Mouse (Mus musculus) kidney, embryonic 14.5 days (tissue): ENCODE results near the gene Gimap9. TPM values are rescaled to one million over a fixed set of nuclear protein-coding genes. Genes with fewer than 3 reads are reported as not detected.

ENCODE experiments used
- ATAC-seq: fragments of 200-750 bp; cut with Nextera tagmentation; 2 replicates; pipeline ENCODE4 v1.8.0; 2017; ENCODE audit warnings: moderate number of reproducible peaks, mild to moderate bottlenecking, moderate TSS enrichment, moderate library complexity; ENCODE audit not compliant: low FRiP score, low TSS enrichment
- H3K27ac ChIP-seq: fragments of 300-500 bp; sonication (generic); 2 replicates; pipeline ENCODE4 v1.5.1; 2014; ENCODE audit warnings: low read depth, mild to moderate bottlenecking, low read length, moderate library complexity, mixed read lengths
- H3K27me3 ChIP-seq: fragments of 300-500 bp; sonication (generic); 2 replicates; pipeline ENCODE4 v1.6.1; 2014; ENCODE audit warnings: mild to moderate bottlenecking, low read length; ENCODE audit not compliant: control insufficient read depth, insufficient read depth
- H3K36me3 ChIP-seq: fragments of 300-500 bp; sonication (generic); 2 replicates; pipeline ENCODE4 v1.6.1; 2014; ENCODE audit warnings: low read length, mixed read lengths; ENCODE audit not compliant: control insufficient read depth, insufficient read depth
- H3K4me1 ChIP-seq: fragments of 300-500 bp; sonication (generic); 2 replicates; pipeline ENCODE4 v1.6.1; 2014; ENCODE audit warnings: low read length, mixed read lengths; ENCODE audit not compliant: control insufficient read depth, insufficient read depth
- H3K4me2 ChIP-seq: fragments of 300-500 bp; sonication (generic); replicated peaks from 2 replicates; pipeline ENCODE4 v1.6.1; 2014; ENCODE audit warnings: low read depth, mild to moderate bottlenecking, low read length
- H3K4me3 ChIP-seq: fragments of 300-500 bp; sonication (generic); 2 replicates; pipeline ENCODE4 v1.5.1; 2014; ENCODE audit warnings: mild to moderate bottlenecking, low read length
- H3K9ac ChIP-seq: fragments of 300-500 bp; sonication (generic); 2 replicates; pipeline ENCODE4 v1.6.1; 2014; ENCODE audit warnings: low read depth, mild to moderate bottlenecking, low read length, moderate library complexity
- H3K9me3 ChIP-seq: fragments of 300-500 bp; sonication (generic); 2 replicates; pipeline ENCODE4 v1.6.1; 2016; ENCODE audit warnings: low read length; ENCODE audit not compliant: control insufficient read depth
- WGBS: fragments of 180-500 bp; shearing (Covaris S2); extraction: QIAGEN DNeasy Blood & Tissue Kit; methylation state at CpG from one replicate; pipeline ENCODE4 v1.1.7; 2014; 5-methylcytosine and 5-hydroxymethylcytosine counted together
- polyA plus RNA-seq: library from polyadenylated mRNA; unstranded; fragments of >200 nt; fragmentation: Nextera tagmentation; extraction: Ambion mirVana; gene quantifications from 2 replicates; pipeline ENCODE4 v1.2.1, GENCODE M21; 2014

Gimap9 gene
- polyA plus RNA-seq, 1 experiment from 2014 or later = 9.9 TPM

GRCm38 (mm10) chr6:48635105-48635504, 40.8 kb upstream of the Gimap9 start:
- H3K4me3 ChIP-seq = no peak overlapping the region
- ATAC-seq = no peak
- no peaks in the 10 kb centered on the region for H3K36me3 ChIP-seq
- H3K27me3 ChIP-seq = no peaks in the 10 kb centered on the region
- no peak overlapping the region for H3K4me2 ChIP-seq
- no peak overlapping the region for H3K9ac ChIP-seq
- 90% methylated on average over 2 of the region's 2 CpGs for WGBS
- H3K4me1 ChIP-seq = no peaks in the 10 kb centered on the region
- H3K9me3 ChIP-seq = no peaks in the 10 kb centered on the region
- no peak overlapping the region for H3K27ac ChIP-seq

- Histone ChIP-seq H3K4me2 (no peak overlapping the region), H3K27me3 (no peaks in the 10 kb centered on the region), H3K27ac (no peak overlapping the region), H3K36me3 (no peaks in the 10 kb centered on the region), H3K4me3 (no peak overlapping the region), H3K9ac (no peak overlapping the region), H3K4me1 (no peaks in the 10 kb centered on the region), H3K9me3 (no peaks in the 10 kb centered on the region)
- no peak for ATAC-seq
- WGBS = 70% methylated on average over 6 of the region's 6 CpGs
Observed at GRCm38 (mm10) chr6:48636515-48636914, 39.4 kb upstream of the Gimap9 start.

- H3K27ac ChIP-seq = no peak overlapping the region
- H3K9me3 ChIP-seq = no peaks in the 10 kb centered on the region
- no peaks in the 10 kb centered on the region for H3K4me1 ChIP-seq
- H3K27me3 ChIP-seq = no peaks in the 10 kb centered on the region
- H3K4me2 ChIP-seq = no peak overlapping the region
- no peak overlapping the region for H3K9ac ChIP-seq
- H3K36me3 ChIP-seq = no peaks in the 10 kb centered on the region
- H3K4me3 ChIP-seq = no peak overlapping the region
- 73% methylated on average over 6 of the region's 6 CpGs for WGBS
- no peak for ATAC-seq
Observed at GRCm38 (mm10) chr6:48637811-48638500, 38.0 kb upstream of the Gimap9 start.

GRCm38 (mm10) chr6:48638553-48638952, 37.4 kb upstream of the Gimap9 start:
- no peak overlapping the region for H3K4me2 ChIP-seq
- H3K36me3 ChIP-seq = no peaks in the 10 kb centered on the region
- H3K4me3 ChIP-seq = no peak overlapping the region
- no peak overlapping the region for H3K27ac ChIP-seq
- no peaks in the 10 kb centered on the region for H3K27me3 ChIP-seq
- H3K9me3 ChIP-seq = no peaks in the 10 kb centered on the region
- H3K9ac ChIP-seq = no peak overlapping the region
- WGBS = 77% methylated on average over 2 of the region's 2 CpGs
- no peak for ATAC-seq
- no peaks in the 10 kb centered on the region for H3K4me1 ChIP-seq

- Histone ChIP-seq H3K9me3 (no peaks in the 10 kb centered on the region), H3K36me3 (no peaks in the 10 kb centered on the region), H3K4me1 (no peaks in the 10 kb centered on the region), H3K4me3 (no peak overlapping the region), H3K27ac (no peak overlapping the region), H3K27me3 (no peaks in the 10 kb centered on the region), H3K4me2 (no peak overlapping the region), H3K9ac (no peak overlapping the region)
- 76% methylated on average over 6 of the region's 6 CpGs for WGBS
- ATAC-seq = no peak
Observed at GRCm38 (mm10) chr6:48641391-48641790, 34.5 kb upstream of the Gimap9 start.

GRCm38 (mm10) chr6:48642764-48643292, 33.1 kb upstream of the Gimap9 start:
- Histone ChIP-seq H3K27me3 (no peaks in the 10 kb centered on the region), H3K27ac (no peak overlapping the region), H3K4me3 (no peak overlapping the region), H3K4me2 (no peak overlapping the region), H3K9me3 (no peaks in the 10 kb centered on the region), H3K9ac (no peak overlapping the region), H3K36me3 (no peaks in the 10 kb centered on the region), H3K4me1 (no peaks in the 10 kb centered on the region)
- ATAC-seq = no peak
- 22% methylated on average over 4 of the region's 4 CpGs for WGBS

- no peak overlapping the region for H3K4me3 ChIP-seq
- H3K36me3 ChIP-seq = no peaks in the 10 kb centered on the region
- no peak overlapping the region for H3K9ac ChIP-seq
- no peaks in the 10 kb centered on the region for H3K27me3 ChIP-seq
- peak; percentile 20; the same call in 1 of the 2 replicates for ATAC-seq
- no peak overlapping the region for H3K4me2 ChIP-seq
- 12% methylated on average over 12 of the region's 12 CpGs for WGBS
- no peak overlapping the region for H3K27ac ChIP-seq
- no peaks in the 10 kb centered on the region for H3K9me3 ChIP-seq
- no peaks in the 10 kb centered on the region for H3K4me1 ChIP-seq
Observed at GRCm38 (mm10) chr6:48645660-48646308, 30.1 kb upstream of the Gimap9 start.

GRCm38 (mm10) chr6:48646309-48646690, 29.6 kb upstream of the Gimap9 start:
- no peak overlapping the region for H3K9ac ChIP-seq
- H3K4me3 ChIP-seq = no peak overlapping the region
- 82% methylated on average over 4 of the region's 4 CpGs for WGBS
- H3K4me2 ChIP-seq = no peak overlapping the region
- no peaks in the 10 kb centered on the region for H3K4me1 ChIP-seq
- no peaks in the 10 kb centered on the region for H3K9me3 ChIP-seq
- no peak overlapping the region for H3K27ac ChIP-seq
- no peaks in the 10 kb centered on the region for H3K36me3 ChIP-seq
- ATAC-seq = no peak
- no peaks in the 10 kb centered on the region for H3K27me3 ChIP-seq

- H3K4me2 ChIP-seq = no peak within 1 kb of the TSS
- ATAC-seq = no peak
- no peaks in the 10 kb centered on the region for H3K36me3 ChIP-seq
- no peaks in the 10 kb centered on the region for H3K4me1 ChIP-seq
- H3K9ac ChIP-seq = no peak within 1 kb of the TSS
- H3K27me3 ChIP-seq = no peaks in the 10 kb centered on the region
- 44% methylated on average over 3 of the region's 3 CpGs for WGBS
- H3K4me3 ChIP-seq = no peak within 1 kb of the TSS
- H3K27ac ChIP-seq = no peak within 1 kb of the TSS
- H3K9me3 ChIP-seq = no peaks in the 10 kb centered on the region
Observed at GRCm38 (mm10) chr6:48646995-48647394, 28.9 kb upstream of the Gimap9 start, which contains the start of gene Gimap8. Gene Gimap8 (plus strand): TSS chr6:48647234.
